Mouse (Mus musculus) MEL (cell line): ENCODE results near the gene Med27. TPM values are rescaled to one million over a fixed set of nuclear protein-coding genes. Genes with fewer than 3 reads are reported as not detected.

Experiments used
- DNase-seq: peaks from one replicate; pipeline ENCODE4 v3.0.0; 2011; ENCODE audit warnings: low read depth, low spot score
- H3K27ac ChIP-seq: 2 replicates; pipeline ENCODE4 v1.5.1; 2012; ENCODE audit warnings: low read depth, mild to moderate bottlenecking, control low read depth, low read length, moderate library complexity; ENCODE audit not compliant: control insufficient read depth
- H3K27me3 ChIP-seq, 2 experiments: fragments of 150-350 bp in 1 of 2; sonication (generic) in 1 of 2; 2 replicates each; pipeline ENCODE4 v1.6.1; 2012; ENCODE audit warnings: low read length in 2 of 2, mild to moderate bottlenecking in 2 of 2, improper control_type of control experiment in 1 of 2, moderate library complexity in 1 of 2; ENCODE audit not compliant: insufficient read depth in 2 of 2, control insufficient read depth in 1 of 2
- H3K36me3 ChIP-seq, 2 experiments: 2 replicates each; pipeline ENCODE4 v1.6.1; 2012 to 2014; ENCODE audit warnings: low read length in 2 of 2, improper control_type of control experiment in 1 of 2, inconsistent platforms in 1 of 2, mild to moderate bottlenecking in 1 of 2; ENCODE audit not compliant: insufficient read depth in 2 of 2, control insufficient read depth in 1 of 2
- H3K4me1 ChIP-seq, 2 experiments: fragments of 150-350 bp in 1 of 2; sonication (generic) in 1 of 2; 2 replicates each; pipeline ENCODE4 v1.6.1; 2012; ENCODE audit warnings: low read length in 2 of 2, improper control_type of control experiment in 1 of 2, mild to moderate bottlenecking in 1 of 2; ENCODE audit not compliant: insufficient read depth in 2 of 2, control insufficient read depth in 1 of 2
- H3K4me3 ChIP-seq, 2 experiments: fragments of 150-350 bp in 1 of 2; sonication (generic) in 1 of 2; 2 replicates each; pipeline ENCODE4 v1.5.1; 2012; ENCODE audit warnings: low read depth in 2 of 2, low read length in 2 of 2, mild to moderate bottlenecking in 2 of 2, moderate library complexity in 2 of 2, control low read depth in 1 of 2, improper control_type of control experiment in 1 of 2; ENCODE audit not compliant: control insufficient read depth in 1 of 2, insufficient read depth in 1 of 2
- H3K79me2 ChIP-seq: 2 replicates; pipeline ENCODE4 v1.6.1; 2012; ENCODE audit warnings: mild to moderate bottlenecking, low read length, moderate library complexity; ENCODE audit not compliant: control insufficient read depth, poor library complexity, insufficient read depth
- H3K9ac ChIP-seq: 2 replicates; pipeline ENCODE4 v1.6.1; 2012; ENCODE audit warnings: low read depth, mild to moderate bottlenecking, control low read depth, low read length, moderate library complexity; ENCODE audit not compliant: control insufficient read depth, poor library complexity, severe bottlenecking
- H3K9me3 ChIP-seq: fragments of 150-350 bp; sonication (generic); replicated peaks from 2 replicates; pipeline ENCODE4 v1.6.1; 2012; ENCODE audit warnings: mild to moderate bottlenecking, low read length, improper control_type of control experiment, moderate library complexity; ENCODE audit not compliant: insufficient read depth
- ELF1 ChIP-seq: IDR thresholded peaks from 2 replicates; pipeline ENCODE4 v1.6.1; 2014; ENCODE audit warnings: low read depth, mild to moderate bottlenecking, inconsistent platforms, low read length, improper control_type of control experiment, moderate library complexity
- EP300 ChIP-seq, 2 experiments: IDR thresholded peaks; 2 replicates each; pipeline ENCODE4 v1.6.1; 2011; ENCODE audit warnings: improper control_type of control experiment in 2 of 2, low read length in 2 of 2, low read depth in 1 of 2, mild to moderate bottlenecking in 1 of 2
- GABPA ChIP-seq: IDR thresholded peaks from 2 replicates; pipeline ENCODE4 v1.6.1; 2012; ENCODE audit warnings: low read depth, mild to moderate bottlenecking, inconsistent platforms, low read length, improper control_type of control experiment, moderate library complexity
- GATA1 ChIP-seq: IDR thresholded peaks from 2 replicates; pipeline ENCODE4 v1.6.1; 2011; ENCODE audit warnings: low read depth, low read length, improper control_type of control experiment
- JUND ChIP-seq: IDR thresholded peaks from 2 replicates; pipeline ENCODE4 v1.6.1; 2011; ENCODE audit warnings: low read depth, mild to moderate bottlenecking, improper control_type of control experiment, low read length
- MAFK ChIP-seq: IDR thresholded peaks from 2 replicates; pipeline ENCODE4 v1.6.1; 2011; ENCODE audit warnings: low read depth, mild to moderate bottlenecking, low read length, improper control_type of control experiment, borderline replicate concordance
- MXI1 ChIP-seq: IDR thresholded peaks from 2 replicates; pipeline ENCODE4 v1.6.1; 2011; ENCODE audit warnings: mild to moderate bottlenecking, low read depth, low read length, improper control_type of control experiment
- MYC ChIP-seq: IDR thresholded peaks from 2 replicates; pipeline ENCODE4 v1.6.1; 2011; ENCODE audit warnings: low read depth, mild to moderate bottlenecking, low read length, improper control_type of control experiment, moderate library complexity
- NELFE ChIP-seq: IDR thresholded peaks from 2 replicates; pipeline ENCODE4 v1.6.1; 2011; ENCODE audit warnings: low read depth, low read length, improper control_type of control experiment
- NRF1 ChIP-seq: IDR thresholded peaks from 2 replicates; pipeline ENCODE4 v1.6.1; 2014; ENCODE audit warnings: low read depth, mild to moderate bottlenecking, inconsistent platforms, low read length, improper control_type of control experiment, moderate library complexity; ENCODE audit not compliant: poor library complexity, insufficient read depth, severe bottlenecking
- POLR2AphosphoS2 ChIP-seq: IDR thresholded peaks from 2 replicates; pipeline ENCODE4 v1.6.1; 2011; ENCODE audit warnings: low read length, improper control_type of control experiment
- RCOR1 ChIP-seq: IDR thresholded peaks from 2 replicates; pipeline ENCODE4 v1.6.1; 2012; ENCODE audit warnings: low read depth, mild to moderate bottlenecking, inconsistent platforms, low read length, improper control_type of control experiment
- SIN3A ChIP-seq: IDR thresholded peaks from 2 replicates; pipeline ENCODE4 v1.6.1; 2012; ENCODE audit warnings: low read length, improper control_type of control experiment, inconsistent platforms
- TBP ChIP-seq: IDR thresholded peaks from 2 replicates; pipeline ENCODE4 v1.8.0; 2011; ENCODE audit warnings: low read depth, low read length, improper control_type of control experiment
- TCF12 ChIP-seq: IDR thresholded peaks from 2 replicates; pipeline ENCODE4 v1.6.1; 2014; ENCODE audit warnings: low read depth, mild to moderate bottlenecking, inconsistent platforms, low read length, improper control_type of control experiment, moderate library complexity
- USF2 ChIP-seq, 2 experiments: IDR thresholded peaks; 2 replicates each; pipeline ENCODE4 v1.6.1; 2011 to 2012; ENCODE audit warnings: improper control_type of control experiment in 2 of 2, low read length in 2 of 2, borderline replicate concordance in 1 of 2, inconsistent platforms in 1 of 2, low read depth in 1 of 2, mild to moderate bottlenecking in 1 of 2; ENCODE audit not compliant: insufficient read depth in 1 of 2
- ZMIZ1 ChIP-seq: IDR thresholded peaks from 2 replicates; pipeline ENCODE4 v1.6.1; 2012; ENCODE audit warnings: low read depth, mild to moderate bottlenecking, inconsistent platforms, low read length, improper control_type of control experiment, moderate library complexity
- ZNF384 ChIP-seq: IDR thresholded peaks from 2 replicates; pipeline ENCODE4 v1.6.1; 2012; ENCODE audit warnings: low read depth, mild to moderate bottlenecking, inconsistent platforms, low read length, improper control_type of control experiment
- polyA plus RNA-seq, 2 experiments: library from polyadenylated mRNA; stranded (reverse) in 1 of 2; unstranded in 1 of 2; fragments of >175 nt in 1 of 2; fragments of >200 nt in 1 of 2; gene quantifications; 2 replicates each; pipeline versions ENCODE4 v1.2.1 to v1.2.4; 2012; ENCODE audit warnings: low replicate concordance in 2 of 2, low read depth in 1 of 2; ENCODE audit not compliant: insufficient read length in 2 of 2, insufficient read depth in 1 of 2, missing spikeins in 1 of 2
- total RNA-seq: library from RNA; depleted of rRNA; stranded (reverse); fragments of 300-350 nt; gene quantifications from 2 replicates; pipeline ENCODE4 v1.2.3, GENCODE M21; 2012

The Med27 gene
- total and polyA plus RNA-seq, 3 experiments: 46.3 to 46.9 TPM; not detected in 1

DNA sequence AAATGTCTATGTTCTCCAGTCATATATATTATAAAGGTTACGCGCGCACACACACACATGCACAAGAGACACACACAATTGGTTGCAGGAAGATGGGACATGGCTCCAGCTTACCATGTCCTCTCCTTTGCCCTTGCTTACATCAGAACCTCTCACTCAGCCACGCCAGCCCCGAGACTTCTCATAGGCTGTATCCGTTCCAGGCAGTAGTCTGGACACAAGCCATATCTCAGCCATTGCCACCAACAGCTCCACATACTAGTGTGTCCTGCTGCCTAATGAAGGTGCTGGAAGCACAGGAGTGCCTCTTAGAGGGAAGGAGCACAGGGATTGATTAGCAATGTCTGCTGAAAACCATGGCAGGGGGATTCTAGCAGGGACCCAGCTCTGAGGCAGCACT is 211.9 kb downstream of the Med27 start:
- no peak overlapping the region for H3K27ac ChIP-seq
- TF ChIP-seq MXI1 (no peak), RCOR1 (no peak), NRF1 (no peak), MYC (no peak), EP300 (IDR thresholded peaks at IDR 0.05; ENCODE audit: low read depth in 1 of 2, low read length in 2 of 2) (no peak), TCF12 (no peak), ZNF384 (no peak), POLR2AphosphoS2 (no peak), ELF1 (no peak), MAFK (no peak), USF2 (IDR thresholded peaks at IDR 0.05; ENCODE audit: borderline replicate concordance in 1 of 2, insufficient read depth in 1 of 2, low read depth in 1 of 2, low read length in 2 of 2) (no peak), ZMIZ1 (no peak), NELFE (no peak), JUND (no peak), TBP (no peak)
- no peaks in the 10 kb centered on the region for H3K9me3 ChIP-seq
- no peaks in the 10 kb centered on the region for H3K36me3 ChIP-seq
- DNase-seq: no peak
- no peaks in the 10 kb centered on the region; a peak in 1 of 4 replicates for H3K27me3 ChIP-seq
- H3K9ac ChIP-seq: no peak overlapping the region
- H3K79me2 ChIP-seq: no peaks in the 10 kb centered on the region
- no peaks in the 10 kb centered on the region for H3K4me1 ChIP-seq
- no peak overlapping the region for H3K4me3 ChIP-seq

- no peak for TF ChIP-seq TBP
- H3K36me3 ChIP-seq: no peaks in the 10 kb centered on the region
- no peaks in the 10 kb centered on the region for H3K79me2 ChIP-seq
- no peak overlapping the region for H3K4me3 ChIP-seq
- H3K27me3 ChIP-seq: no peaks in the 10 kb centered on the region; a peak in 1 of 4 replicates
- no peak overlapping the region for H3K27ac ChIP-seq
- no peaks in the 10 kb centered on the region for H3K4me1 ChIP-seq
- H3K9me3 ChIP-seq: no peaks in the 10 kb centered on the region
- H3K9ac ChIP-seq: no peak overlapping the region
- DNase-seq: no peak
Observed at GRCm38 (mm10) chr2:29559955-29560354, 213.3 kb downstream of the Med27 start.

DNA sequence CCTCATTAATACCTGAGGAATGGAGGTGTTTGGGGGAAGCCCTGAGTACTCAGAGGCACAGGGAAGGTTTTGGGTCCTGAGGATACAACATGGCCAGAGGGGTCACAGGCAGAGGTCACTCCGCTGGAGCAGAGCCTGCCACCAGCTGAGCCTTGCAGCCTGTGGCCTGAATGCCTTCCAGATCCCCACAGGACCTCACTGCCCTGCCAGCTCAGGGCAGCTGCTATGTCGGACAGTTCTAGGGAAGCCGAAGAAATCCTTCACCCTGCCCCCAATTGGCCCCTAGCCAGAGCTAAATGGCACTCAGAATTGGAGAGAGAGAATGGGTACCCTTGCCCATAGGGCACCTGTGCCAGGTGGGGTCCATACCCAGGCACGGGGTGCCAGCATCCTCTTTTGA is 214.8 kb downstream of the Med27 start:
- TF ChIP-seq ZMIZ1 (no peak), GABPA (no peak), SIN3A (no peak), RCOR1 (no peak), GATA1 (no peak), USF2 (IDR thresholded peaks at IDR 0.05; ENCODE audit: borderline replicate concordance in 1 of 2, insufficient read depth in 1 of 2, low read depth in 1 of 2, low read length in 2 of 2) (no peak)
- Histone ChIP-seq H3K4me3 (no peak overlapping the region), H3K4me1 (no peaks in the 10 kb centered on the region), H3K36me3 (no peaks in the 10 kb centered on the region), H3K79me2 (no peaks in the 10 kb centered on the region), H3K9me3 (no peaks in the 10 kb centered on the region), H3K27ac (no peak overlapping the region), H3K9ac (no peak overlapping the region), H3K27me3 (peaks cover 0 to 5% of the 10 kb centered on the region in 2 experiments; a peak in 1 of 4 replicates)
- no peak for DNase-seq
